Comparison of ENCODE assay signal across 9 mouse cellular contexts in the genomic region with DNA sequence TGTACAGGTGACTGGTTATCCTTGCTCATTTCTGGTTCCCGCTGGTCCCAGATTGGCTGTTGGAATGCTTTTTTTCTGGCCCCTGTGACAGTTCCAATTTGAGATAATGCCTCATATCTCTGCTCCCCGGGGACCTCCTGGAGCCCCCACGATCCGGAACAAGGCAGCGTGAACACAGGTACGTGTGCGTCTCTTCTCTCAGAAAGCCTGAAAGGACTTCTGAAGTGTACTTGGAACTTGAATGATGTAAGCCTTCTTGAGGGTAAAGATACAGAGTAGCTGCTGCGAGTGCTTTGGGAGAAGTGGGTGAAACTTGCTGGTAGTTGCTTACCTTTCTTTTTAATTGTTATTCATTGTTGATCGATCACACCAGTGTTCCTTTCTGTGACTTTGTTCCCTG. TPM values are rescaled to one million over a fixed set of nuclear protein-coding genes. Genes with fewer than 3 reads are reported as not detected.
DNase-seq lines count a peak whose midpoint lies in the region; ATAC-seq and TF ChIP-seq lines count a peak whose summit lies in the region.
"Had no signal": no experiment of that assay in that cellular context is flagged by ENCODE, and none has a peak within 500 bp of the region (broad histone marks: within the 10 kb centered on the region; RNA-seq: fewer than 3 reads in every experiment).

No protein-coding gene starts in this region.

- H3K4me3 ChIP-seq in heart, postnatal 0 days (ENCODE audit: low read depth, low read length), result peak overlapping the region; percentile 94
- peak overlapping the region; percentile 95 for H3K4me3 ChIP-seq in cortical plate, adult 2 months (ENCODE audit: insufficient read depth, low read length)
- peak overlapping the region; percentile 93 for H3K4me3 ChIP-seq in intestine, postnatal 0 days (ENCODE audit: low read depth, low read length)
- H3K4me3 ChIP-seq in midbrain, embryonic 16.5 days (ENCODE audit: low read depth, low read length), result peak overlapping the region; percentile 83

- peaks cover 12% of the 10 kb centered on the region; the same call in 1 of the 2 replicates for H3K4me1 ChIP-seq in heart, postnatal 0 days (ENCODE audit: control insufficient read depth, insufficient read depth)
- H3K4me1 ChIP-seq in cortical plate, adult 2 months (ENCODE audit: control insufficient read depth, insufficient read depth, low read length), result peaks cover 7% of the 10 kb centered on the region; the same call in 1 of the 2 replicates
- H3K4me1 ChIP-seq in intestine, postnatal 0 days (replicated peaks; ENCODE audit: control insufficient read depth, insufficient read depth, low read length), result 0 out of 2 replicates have a peak, but pooled peaks cover 4% of the 10 kb centered on the region
- H3K4me1 ChIP-seq in midbrain, embryonic 16.5 days (ENCODE audit: control insufficient read depth, insufficient read depth, low read length), result peaks cover 17% of the 10 kb centered on the region

- peaks cover 37% of the 10 kb centered on the region for H3K36me3 ChIP-seq in heart, postnatal 0 days (replicated peaks; ENCODE audit: control insufficient read depth, insufficient read depth, low read length)
- H3K36me3 ChIP-seq in intestine, postnatal 0 days (ENCODE audit: control insufficient read depth, insufficient read depth), result peaks cover 38% of the 10 kb centered on the region
- H3K36me3 ChIP-seq in midbrain, embryonic 16.5 days (ENCODE audit: control insufficient read depth, insufficient read depth, low read length), result peaks cover 26% of the 10 kb centered on the region

- H3K27me3 ChIP-seq in heart, postnatal 0 days (ENCODE audit: control insufficient read depth, insufficient read depth, low read length), result no peaks in the 10 kb centered on the region
- no peaks in the 10 kb centered on the region for H3K27me3 ChIP-seq in intestine, postnatal 0 days (replicated peaks; ENCODE audit: control insufficient read depth, insufficient read depth, low read length)
- no peaks in the 10 kb centered on the region for H3K27me3 ChIP-seq in midbrain, embryonic 16.5 days (ENCODE audit: control insufficient read depth, insufficient read depth, low read depth, low read length)
- H3K27me3 ChIP-seq: Patski had no signal

- TF ChIP-seq POLR2A in cortical plate, adult 2 months (IDR thresholded peaks at IDR 0.05; ENCODE audit: extremely low read depth, insufficient read depth, low read length), result no peak

- no peaks in the 10 kb centered on the region for H3K9me3 ChIP-seq in heart, postnatal 0 days (replicated peaks; ENCODE audit: control insufficient read depth, low read length)
- H3K9me3 ChIP-seq in intestine, postnatal 0 days (ENCODE audit: control insufficient read depth), result no peaks in the 10 kb centered on the region
- no peaks in the 10 kb centered on the region for H3K9me3 ChIP-seq in midbrain, embryonic 16.5 days (replicated peaks; ENCODE audit: control insufficient read depth, low read length, poor library complexity, severe bottlenecking)

- peak overlapping the region; percentile 98 for H3K4me2 ChIP-seq in heart, postnatal 0 days (ENCODE audit: low read depth, low read length)
- peak overlapping the region; percentile 97 for H3K4me2 ChIP-seq in intestine, postnatal 0 days (replicated peaks; ENCODE audit: low read depth)
- H3K4me2 ChIP-seq in midbrain, embryonic 16.5 days (ENCODE audit: low read length), result peak overlapping the region; percentile 75

- H3K9ac ChIP-seq in heart, postnatal 0 days (replicated peaks; ENCODE audit: low read depth, low read length), result peak overlapping the region; percentile 75; the same call in 1 of the 2 replicates
- H3K9ac ChIP-seq in intestine, postnatal 0 days (ENCODE audit: low read depth, low read length), result no peak overlapping the region
- H3K9ac ChIP-seq in midbrain, embryonic 16.5 days (ENCODE audit: low read depth, low read length), result peak overlapping the region; percentile 82

- no peak for DNase-seq in heart, postnatal 0 days (ENCODE audit: low spot score)
- DNase-seq in heart, postnatal 36 days, result no peak
- no peak for DNase-seq in frontal cortex, adult 2 months (ENCODE audit: extremely low spot score in 1 of 2, low spot score in 1 of 2)
- no peak for DNase-seq in right cerebral cortex, adult 2 months (ENCODE audit: low spot score in 2 of 2)
- DNase-seq in adrenal gland, postnatal 36 days, result no peak

- no peak for TF ChIP-seq EP300 in heart, postnatal 0 days (IDR thresholded peaks at IDR 0.05; ENCODE audit: low read depth)

- no peak for TF ChIP-seq CTCF in heart, postnatal 0 days (IDR thresholded peaks at IDR 0.05; ENCODE audit: low read depth)
- TF ChIP-seq CTCF in cortical plate, adult 2 months (IDR thresholded peaks at IDR 0.05; ENCODE audit: extremely low read depth, insufficient read depth, low read length), result no peak
- TF ChIP-seq CTCF in intestine, postnatal 0 days (IDR thresholded peaks at IDR 0.05; ENCODE audit: low read depth), result no peak

- 34% methylated on average over 9 of the region's 9 CpGs for WGBS in heart, postnatal 0 days
- 35% methylated on average over 9 of the region's 9 CpGs for WGBS in intestine, postnatal 0 days
- 53% methylated on average over 9 of the region's 9 CpGs for WGBS in midbrain, embryonic 16.5 days

- ATAC-seq in heart, postnatal 0 days (ENCODE audit: insufficient read depth, low read depth), result no peak
- no peak for ATAC-seq in intestine, postnatal 0 days
- no peak for ATAC-seq in midbrain, embryonic 16.5 days

- H3K27ac ChIP-seq in heart, postnatal 0 days (ENCODE audit: low read depth), result no peak overlapping the region
- no peak overlapping the region for H3K27ac ChIP-seq in cortical plate, adult 2 months (ENCODE audit: insufficient read depth, low read length)
- no peak overlapping the region for H3K27ac ChIP-seq in intestine, postnatal 0 days (ENCODE audit: low read depth, low read length)
- H3K27ac ChIP-seq in midbrain, embryonic 16.5 days (ENCODE audit: low read length), result no peak overlapping the region

- intact Hi-C loops in heart, postnatal 36 days (cut with DNase I), result loop anchor here (2.0 kb wide), 1 partner anchor 24 kb away; no protein-coding TSS in a partner anchor

RNA-seq across cellular contexts. Expression of a gene that starts 1.1 kb away (rescaled TPM):
- 28.9 and 55.0 TPM in 2 replicates for total RNA-seq in heart, postnatal 0 days (2014; rRNA removed; ENCODE audit: low replicate concordance)
- polyA plus RNA-seq in heart, postnatal 0 days (2015; fragmentation: Nextera tagmentation; extraction: Ambion mirVana), result 32.6 and 34.3 TPM in 2 replicates
- total RNA-seq in heart, postnatal 36 days (2021), result 10 to 100 TPM; 14.5 to 19.7 TPM
- 73.7 and 74.1 TPM in 2 replicates for polyA plus RNA-seq in cortical plate, adult 2 months (2012; rRNA removed)
- 27.0 and 27.4 TPM in 2 replicates for polyA plus RNA-seq in intestine, postnatal 0 days (2015; fragmentation: Nextera tagmentation; extraction: Ambion mirVana)
- 113 and 115 TPM in 2 replicates for polyA plus RNA-seq in midbrain, embryonic 16.5 days (2015; fragmentation: Nextera tagmentation; extraction: Ambion mirVana)
- polyA plus RNA-seq in frontal cortex, adult 2 months (2012; rRNA removed), result 65.2 and 73.7 TPM in 2 replicates
- total RNA-seq in adrenal gland, postnatal 36 days (2021), result 10 to 100 TPM; 27.1 to 36.6 TPM

RNA-seq across cellular contexts. Expression of a gene that starts 9.8 kb away (rescaled TPM):
- 32.7 and 52.4 TPM in 2 replicates for total RNA-seq in heart, postnatal 0 days (2014; rRNA removed; ENCODE audit: low replicate concordance)
- 24.3 and 24.6 TPM in 2 replicates for polyA plus RNA-seq in heart, postnatal 0 days (2015; fragmentation: Nextera tagmentation; extraction: Ambion mirVana)
- 10 to 100 TPM; 13.2 to 14.2 TPM for total RNA-seq in heart, postnatal 36 days (2021)
- 72.1 and 76.9 TPM in 2 replicates for polyA plus RNA-seq in cortical plate, adult 2 months (2012; rRNA removed)
- 11.4 and 12.8 TPM in 2 replicates for polyA plus RNA-seq in intestine, postnatal 0 days (2015; fragmentation: Nextera tagmentation; extraction: Ambion mirVana)
- 44.4 and 49.5 TPM in 2 replicates for polyA plus RNA-seq in midbrain, embryonic 16.5 days (2015; fragmentation: Nextera tagmentation; extraction: Ambion mirVana)
- 69.4 and 83.5 TPM in 2 replicates for polyA plus RNA-seq in frontal cortex, adult 2 months (2012; rRNA removed)
- 10 to 100 TPM; 31.1 to 40.8 TPM for total RNA-seq in adrenal gland, postnatal 36 days (2021)

RNA-seq across cellular contexts. Expression of a gene that starts 16.6 kb away (rescaled TPM):
- total RNA-seq in heart, postnatal 0 days (2014; rRNA removed; ENCODE audit: low replicate concordance), result 20.0 and 27.3 TPM in 2 replicates
- 30.6 and 32.3 TPM in 2 replicates for polyA plus RNA-seq in heart, postnatal 0 days (2015; fragmentation: Nextera tagmentation; extraction: Ambion mirVana)
- 10 to 100 TPM; 22.1 to 22.3 TPM for total RNA-seq in heart, postnatal 36 days (2021)
- 70.2 TPM in 2 replicates for polyA plus RNA-seq in cortical plate, adult 2 months (2012; rRNA removed)
- polyA plus RNA-seq in intestine, postnatal 0 days (2015; fragmentation: Nextera tagmentation; extraction: Ambion mirVana), result 20.4 and 21.7 TPM in 2 replicates
- polyA plus RNA-seq in midbrain, embryonic 16.5 days (2015; fragmentation: Nextera tagmentation; extraction: Ambion mirVana), result 105 and 112 TPM in 2 replicates
- polyA plus RNA-seq in frontal cortex, adult 2 months (2012; rRNA removed), result 73.0 and 83.2 TPM in 2 replicates
- total RNA-seq in adrenal gland, postnatal 36 days (2021), result 10 to 100 TPM; 37.1 to 44.3 TPM

RNA-seq across cellular contexts. Expression of a gene that starts 20.0 kb away (rescaled TPM):
- total RNA-seq in heart, postnatal 0 days (2014; rRNA removed; ENCODE audit: low replicate concordance), result 962 and 1,127 TPM in 2 replicates
- polyA plus RNA-seq in heart, postnatal 0 days (2015; fragmentation: Nextera tagmentation; extraction: Ambion mirVana), result 998 and 1,009 TPM in 2 replicates
- total RNA-seq in heart, postnatal 36 days (2021), result 1,000 to 10,000 TPM; 1,421 to 1,530 TPM
- 202 and 215 TPM in 2 replicates for polyA plus RNA-seq in cortical plate, adult 2 months (2012; rRNA removed)
- 249 and 255 TPM in 2 replicates for polyA plus RNA-seq in intestine, postnatal 0 days (2015; fragmentation: Nextera tagmentation; extraction: Ambion mirVana)
- 218 and 225 TPM in 2 replicates for polyA plus RNA-seq in midbrain, embryonic 16.5 days (2015; fragmentation: Nextera tagmentation; extraction: Ambion mirVana)
- polyA plus RNA-seq in frontal cortex, adult 2 months (2012; rRNA removed), result 212 and 225 TPM in 2 replicates
- 100 to 1,000 TPM; 657 to 866 TPM for total RNA-seq in adrenal gland, postnatal 36 days (2021)

RNA-seq across cellular contexts. Expression of a gene that starts 21.0 kb away (rescaled TPM):
- 4.1 and 5.5 TPM in 2 replicates for total RNA-seq in heart, postnatal 0 days (2014; rRNA removed; ENCODE audit: low replicate concordance)
- 3.8 and 3.9 TPM in 2 replicates for polyA plus RNA-seq in heart, postnatal 0 days (2015; fragmentation: Nextera tagmentation; extraction: Ambion mirVana)
- total RNA-seq in heart, postnatal 36 days (2021), result under 1 TPM; 0.50 to 0.92 TPM
- 14.4 and 20.1 TPM in 2 replicates for polyA plus RNA-seq in cortical plate, adult 2 months (2012; rRNA removed)
- polyA plus RNA-seq in intestine, postnatal 0 days (2015; fragmentation: Nextera tagmentation; extraction: Ambion mirVana), result 2.0 and 2.8 TPM in 2 replicates
- polyA plus RNA-seq in midbrain, embryonic 16.5 days (2015; fragmentation: Nextera tagmentation; extraction: Ambion mirVana), result 8.7 and 9.1 TPM in 2 replicates
- polyA plus RNA-seq in frontal cortex, adult 2 months (2012; rRNA removed), result 10.2 and 10.9 TPM in 2 replicates
- total RNA-seq in adrenal gland, postnatal 36 days (2021), result 1 to 10 TPM in 1 of 2 experiments, under 1 TPM in 1; 0.79 to 4.2 TPM
